Mouse (Mus musculus) mouse embryonic stem cell (cell line): ENCODE measurements around the gene Gpr156.
"Not testable (repeated sequence)": the region's sequence is repeated elsewhere in the genome, so short reads cannot be mapped to it uniquely, and the experiment has no call there.

ENCODE experiments used
- in situ Hi-C, 2 experiments: fragments of 300-500 bp; cut with MboI; formaldehyde crosslinking; loops; 1 replicate in 1 of 2; 3 replicates in 1 of 2; pipeline ENCODE4 v1.14.3; 2019 to 2020; ENCODE audit warnings: low sequenced_read_pairs in 2 of 2, low pct_unique_long_range_greater_than_20kb in 1 of 2, mixed read lengths in 1 of 2; ENCODE audit not compliant: unreplicated experiment in 1 of 2

Gpr156 gene

GRCm38 (mm10) chr16:37947160-37947559, 30.9 kb downstream of the Gpr156 start:
- in situ Hi-C loops, result loop anchor here in 1 of 2 experiments (25.0 kb wide), 1 partner anchor 540 kb away; no protein-coding TSS in a partner anchor

- in situ Hi-C loops, result loop anchor here in 1 of 2 experiments (25.0 kb wide), 1 partner anchor 539 kb away; no protein-coding TSS in a partner anchor
These were observed 32.1 kb downstream of the Gpr156 start for GRCm38 (mm10) chr16:37948365-37948764.

- in situ Hi-C loops, result no loop called here
These were observed 34.9 kb downstream of the Gpr156 start for GRCm38 (mm10) chr16:37951171-37951570.

- in situ Hi-C loops, result no loop called here
These were observed 36.9 kb downstream of the Gpr156 start for GRCm38 (mm10) chr16:37953186-37953585.

GRCm38 (mm10) chr16:37953991-37954942, 38.0 kb downstream of the Gpr156 start:
- in situ Hi-C loops, result no loop called here

GRCm38 (mm10) chr16:37955336-37955917, 39.1 kb downstream of the Gpr156 start:
- in situ Hi-C loops, result no loop called here

GRCm38 (mm10) chr16:37956076-37956676, 39.9 kb downstream of the Gpr156 start:
- in situ Hi-C loops, result no loop called here

- in situ Hi-C loops, result no loop called here
These were observed 40.5 kb downstream of the Gpr156 start for GRCm38 (mm10) chr16:37956751-37957150.

- in situ Hi-C loops, result not testable (repeated sequence)
These were observed 46.4 kb downstream of the Gpr156 start for GRCm38 (mm10) chr16:37962696-37963095.

GRCm38 (mm10) chr16:37963331-37964281, 47.3 kb downstream of the Gpr156 start:
- in situ Hi-C loops, result no loop called here

GRCm38 (mm10) chr16:37964380-37965070, 48.2 kb downstream of the Gpr156 start:
- in situ Hi-C loops, result no loop called here

- in situ Hi-C loops, result no loop called here
These were observed 50.6 kb downstream of the Gpr156 start for GRCm38 (mm10) chr16:37966871-37967270.

- in situ Hi-C loops, result no loop called here
These were observed 51.1 kb downstream of the Gpr156 start for GRCm38 (mm10) chr16:37967415-37967814.

GRCm38 (mm10) chr16:37971522-37971921, 55.2 kb downstream of the Gpr156 start:
- in situ Hi-C loops, result loop anchor here in 1 of 2 experiments (10.0 kb wide), 1 partner anchor 223 kb away; no protein-coding TSS in a partner anchor

GRCm38 (mm10) chr16:37972357-37972756, 56.1 kb downstream of the Gpr156 start:
- in situ Hi-C loops, result loop anchor here in 1 of 2 experiments (10.0 kb wide), 1 partner anchor 222 kb away; no protein-coding TSS in a partner anchor

- in situ Hi-C loops, result loop anchor here in 1 of 2 experiments (10.0 kb wide), 1 partner anchor 222 kb away; no protein-coding TSS in a partner anchor
These were observed 56.9 kb downstream of the Gpr156 start for GRCm38 (mm10) chr16:37973239-37973638.

GRCm38 (mm10) chr16:37973855-37974519, 57.7 kb downstream of the Gpr156 start:
- in situ Hi-C loops, result loop anchor here in 1 of 2 experiments (10.0 kb wide), 1 partner anchor 221 kb away; no protein-coding TSS in a partner anchor
